Mouse (Mus musculus) embryonic facial prominence, embryonic 11.5 days (tissue): ENCODE measurements around the gene Hs6st3. TPM values are rescaled to one million over a fixed set of nuclear protein-coding genes. Genes with fewer than 3 reads are reported as not detected.

Experiments
- ATAC-seq: fragments of 200-750 bp; cut with Nextera tagmentation; replicated peaks from 2 replicates; pipeline ENCODE4 v1.8.0; 2017; ENCODE audit warnings: low read depth; ENCODE audit not compliant: insufficient number of reproducible peaks, low FRiP score, low TSS enrichment
- DNase-seq: peaks from one replicate; pipeline ENCODE4 v3.0.0-alpha.2; 2015; ENCODE audit warnings: low spot score
- H3K27ac ChIP-seq: fragments of 300-500 bp; sonication (generic); replicated peaks from 2 replicates; pipeline ENCODE4 v1.5.1; 2014; ENCODE audit warnings: mild to moderate bottlenecking, low read depth, low read length, control low read depth
- H3K27me3 ChIP-seq: fragments of 300-500 bp; sonication (generic); 2 replicates; pipeline ENCODE4 v1.6.1; 2014; ENCODE audit warnings: mild to moderate bottlenecking, low read length, moderate library complexity, mixed read lengths; ENCODE audit not compliant: control insufficient read depth, insufficient read depth
- H3K36me3 ChIP-seq: fragments of 300-500 bp; sonication (generic); replicated peaks from 2 replicates; pipeline ENCODE4 v1.6.1; 2014; ENCODE audit warnings: low read depth, mild to moderate bottlenecking, low read length, moderate library complexity, mixed read lengths; ENCODE audit not compliant: control insufficient read depth, insufficient read depth
- H3K4me1 ChIP-seq: fragments of 300-500 bp; sonication (generic); 2 replicates; pipeline ENCODE4 v1.6.1; 2014; ENCODE audit warnings: low read length, mixed read lengths; ENCODE audit not compliant: control insufficient read depth, insufficient read depth
- H3K4me2 ChIP-seq: fragments of 300-500 bp; sonication (generic); 2 replicates; pipeline ENCODE4 v1.6.1; 2014; ENCODE audit warnings: low read depth, mild to moderate bottlenecking, control low read depth, low read length, moderate library complexity
- H3K4me3 ChIP-seq: fragments of 300-500 bp; sonication (generic); 2 replicates; pipeline ENCODE4 v1.5.1; 2014; ENCODE audit warnings: low read depth, low read length, control low read depth
- H3K9ac ChIP-seq: fragments of 300-500 bp; sonication (generic); replicated peaks from 2 replicates; pipeline ENCODE4 v1.6.1; 2014; ENCODE audit warnings: mild to moderate bottlenecking, control low read depth, low read length
- H3K9me3 ChIP-seq: fragments of 300-500 bp; sonication (generic); replicated peaks from 2 replicates; pipeline ENCODE4 v1.6.1; 2016; ENCODE audit warnings: mild to moderate bottlenecking, low read length, inconsistent platforms, mixed read lengths; ENCODE audit not compliant: control insufficient read depth
- WGBS: fragments of 180-500 bp; shearing (Covaris S2); extraction: QIAGEN DNeasy Blood & Tissue Kit; methylation state at CpG from one replicate; pipeline ENCODE4 v1.1.7; 2014; 5-methylcytosine and 5-hydroxymethylcytosine counted together
- polyA plus RNA-seq: library from polyadenylated mRNA; unstranded; fragments of >200 nt; fragmentation: Nextera tagmentation; extraction: Ambion mirVana; gene quantifications from 2 replicates; pipeline ENCODE4 v1.2.1, GENCODE M21; 2014

The Hs6st3 gene
- polyA plus RNA-seq, 1 experiment from 2014 or later = 0.24 TPM

- no peak overlapping the region for H3K4me2 ChIP-seq
These were observed 529.3 kb downstream of the Hs6st3 start for GRCm38 (mm10) chr14:119667421-119667820.

GRCm38 (mm10) chr14:119670836-119671587 is 532.9 kb downstream of the Hs6st3 start:
- Histone ChIP-seq H3K4me3 (no peak overlapping the region), H3K9ac (no peak overlapping the region), H3K4me2 (no peak overlapping the region), H3K27me3 (no peaks in the 10 kb centered on the region), H3K4me1 (no peaks in the 10 kb centered on the region), H3K27ac (no peak overlapping the region), H3K9me3 (no peaks in the 10 kb centered on the region), H3K36me3 (no peaks in the 10 kb centered on the region)
- no peak for DNase-seq
- no peak for ATAC-seq
- 88% methylated on average over 16 of the region's 16 CpGs for whole genome bisulfite sequencing

More at GRCm38 (mm10) chr14:119667421-119667820, 529.3 kb downstream of the Hs6st3 start:
- H3K27ac ChIP-seq = no peak overlapping the region
- no peak for ATAC-seq
- no peak overlapping the region for H3K4me3 ChIP-seq
- H3K36me3 ChIP-seq = no peaks in the 10 kb centered on the region
- no peaks in the 10 kb centered on the region for H3K27me3 ChIP-seq
- no peak for DNase-seq
- 85% methylated on average over 1 of the region's 1 CpGs for WGBS
- H3K4me1 ChIP-seq = no peaks in the 10 kb centered on the region
- no peaks in the 10 kb centered on the region for H3K9me3 ChIP-seq
- H3K9ac ChIP-seq = no peak overlapping the region

DNA sequence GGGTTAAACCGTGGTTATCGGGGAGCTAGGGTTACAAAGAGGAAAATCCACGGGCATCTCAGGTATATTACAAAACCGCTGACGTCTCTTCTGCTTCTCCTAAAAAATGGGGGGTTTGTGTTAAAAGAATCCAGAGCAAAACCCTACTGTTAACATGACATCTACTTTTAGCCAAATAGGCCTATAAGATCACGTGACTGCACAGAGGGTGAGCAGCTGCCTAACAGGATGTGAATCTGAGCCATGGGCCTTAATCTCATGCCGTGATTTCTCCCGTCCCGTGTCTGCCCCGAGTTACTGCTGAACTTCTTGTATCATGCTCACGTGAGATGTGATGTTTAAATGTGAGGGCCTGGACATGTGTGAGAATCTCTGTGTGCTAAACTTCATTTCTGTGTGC is 540.4 kb downstream of the Hs6st3 start:
- DNase-seq (no peak), ATAC-seq (no peak)
- no peaks in the 10 kb centered on the region for H3K36me3 ChIP-seq
- no peak overlapping the region for H3K4me3 ChIP-seq
- no peaks in the 10 kb centered on the region for H3K27me3 ChIP-seq
- H3K4me2 ChIP-seq = no peak overlapping the region
- no peak overlapping the region for H3K9ac ChIP-seq
- H3K9me3 ChIP-seq = no peaks in the 10 kb centered on the region
- H3K27ac ChIP-seq = no peak overlapping the region
- 89% methylated on average over 11 of the region's 11 CpGs for WGBS
- no peaks in the 10 kb centered on the region for H3K4me1 ChIP-seq

DNA sequence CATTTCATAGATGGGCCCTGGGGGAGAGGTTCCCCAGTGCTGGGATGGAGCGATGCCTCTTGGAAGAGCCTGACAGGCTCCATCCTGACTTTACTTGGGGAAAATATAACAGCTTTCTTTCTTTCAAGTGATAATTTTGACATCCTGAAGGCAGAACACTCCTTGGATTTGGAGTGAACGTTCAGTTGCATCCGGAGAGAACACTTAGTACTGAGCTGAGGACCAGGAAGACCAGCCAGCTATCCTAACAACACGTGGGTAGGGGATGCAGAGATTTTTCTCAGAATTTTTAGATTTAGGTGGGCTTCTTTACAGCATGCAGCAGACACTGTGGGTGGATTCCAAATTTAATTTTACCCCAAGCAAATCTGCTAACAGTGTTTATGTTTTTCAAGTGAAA is 541.9 kb downstream of the Hs6st3 start:
- Histone ChIP-seq H3K27me3 (no peaks in the 10 kb centered on the region), H3K4me3 (no peak overlapping the region), H3K9me3 (no peaks in the 10 kb centered on the region), H3K9ac (no peak overlapping the region), H3K27ac (no peak overlapping the region), H3K36me3 (no peaks in the 10 kb centered on the region), H3K4me1 (no peaks in the 10 kb centered on the region), H3K4me2 (no peak overlapping the region)
- WGBS = 83% methylated on average over 4 of the region's 4 CpGs
- DNase-seq = no peak
- no peak for ATAC-seq

- no peaks in the 10 kb centered on the region for H3K4me1 ChIP-seq
- 92% methylated on average over 2 of the region's 2 CpGs for WGBS
These were observed 549.7 kb downstream of the Hs6st3 start for GRCm38 (mm10) chr14:119687885-119688284.

GRCm38 (mm10) chr14:119699982-119700381 is 561.8 kb downstream of the Hs6st3 start:
- H3K4me2 ChIP-seq = no peak overlapping the region
- no peaks in the 10 kb centered on the region for H3K9me3 ChIP-seq
- no peak overlapping the region for H3K27ac ChIP-seq
- H3K27me3 ChIP-seq = no peaks in the 10 kb centered on the region
- no peak overlapping the region for H3K9ac ChIP-seq
- WGBS = 79% methylated on average over 4 of the region's 4 CpGs
- H3K36me3 ChIP-seq = no peaks in the 10 kb centered on the region
- DNase-seq (no peak), ATAC-seq (no peak)
- H3K4me1 ChIP-seq = no peaks in the 10 kb centered on the region
- H3K4me3 ChIP-seq = no peak overlapping the region

More at GRCm38 (mm10) chr14:119687885-119688284, 549.7 kb downstream of the Hs6st3 start:
- H3K4me3 ChIP-seq = no peak overlapping the region
- no peaks in the 10 kb centered on the region for H3K9me3 ChIP-seq
- no peak for DNase-seq
- H3K36me3 ChIP-seq = no peaks in the 10 kb centered on the region
- ATAC-seq = peak; percentile 59
- H3K27me3 ChIP-seq = no peaks in the 10 kb centered on the region
- no peak overlapping the region for H3K9ac ChIP-seq
- no peak overlapping the region for H3K4me2 ChIP-seq
- H3K27ac ChIP-seq = no peak overlapping the region

DNA sequence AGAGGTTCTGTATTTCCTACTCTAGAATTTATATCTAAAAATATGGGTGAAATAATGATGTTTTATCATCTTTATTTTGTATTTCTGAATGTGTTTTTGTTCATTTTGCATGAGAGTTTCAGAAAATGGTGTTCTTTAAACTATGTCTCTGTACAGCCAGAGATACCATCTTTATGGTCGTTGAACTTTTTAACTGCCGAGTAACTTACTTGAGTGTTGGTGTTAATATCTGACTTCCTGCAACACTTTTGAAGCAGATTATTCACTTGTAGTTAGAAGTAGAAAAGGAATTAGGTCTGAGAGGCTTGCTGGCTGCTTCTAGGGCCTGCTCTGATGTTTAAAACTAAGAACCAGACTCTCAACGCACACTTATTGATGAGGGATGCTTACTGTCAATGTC is 576.6 kb downstream of the Hs6st3 start:
- no peak for DNase-seq
- Histone ChIP-seq H3K9me3 (no peaks in the 10 kb centered on the region), H3K27me3 (no peaks in the 10 kb centered on the region), H3K4me3 (no peak overlapping the region), H3K9ac (no peak overlapping the region), H3K36me3 (no peaks in the 10 kb centered on the region), H3K4me2 (no peak overlapping the region), H3K4me1 (no peaks in the 10 kb centered on the region), H3K27ac (no peak overlapping the region)
- no peak for ATAC-seq
- 87% methylated on average over 3 of the region's 3 CpGs for WGBS

GRCm38 (mm10) chr14:119717323-119717722 is 579.2 kb downstream of the Hs6st3 start:
- 77% methylated on average over 1 of the region's 1 CpGs for WGBS
- ATAC-seq = no peak

More at GRCm38 (mm10) chr14:119717323-119717722, 579.2 kb downstream of the Hs6st3 start:
- Histone ChIP-seq H3K27me3 (no peaks in the 10 kb centered on the region), H3K4me1 (no peaks in the 10 kb centered on the region), H3K9me3 (no peaks in the 10 kb centered on the region), H3K4me2 (no peak overlapping the region), H3K36me3 (no peaks in the 10 kb centered on the region), H3K27ac (no peak overlapping the region), H3K4me3 (no peak overlapping the region), H3K9ac (no peak overlapping the region)
- DNase-seq = no peak
